In the genomic region with DNA sequence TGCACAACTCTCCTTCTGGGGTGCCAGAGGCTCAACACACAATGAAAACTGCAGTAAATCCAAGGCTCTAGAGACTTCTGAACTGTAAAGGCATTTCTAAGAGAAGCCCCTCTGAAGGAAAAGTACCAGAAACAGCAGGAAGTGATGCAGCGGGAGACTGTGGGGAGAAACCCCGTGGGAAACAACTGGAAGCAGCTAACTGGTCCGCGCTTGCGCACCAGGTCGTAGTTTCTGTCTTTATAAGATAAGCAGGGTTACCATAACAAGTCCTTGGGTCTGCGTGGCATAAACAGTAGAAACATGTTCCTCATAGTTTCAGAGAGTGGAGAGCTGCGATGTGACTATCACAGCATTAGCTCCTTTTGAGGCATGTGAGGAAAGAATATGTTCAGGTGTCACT, we compare ENCODE assay signal across 1 mouse cellular context.
TF ChIP-seq lines count a peak whose summit lies in the region.

No protein-coding gene starts in this region.

TF ChIP-seq in MEL, 35 proteins besides CTCF, POLR2A, EP300 and RAD21 (continued from another document):
- TF ChIP-seq POLR2AphosphoS2 (IDR thresholded peaks at IDR 0.05; ENCODE audit: low read length) (peak; percentile 45; the same call in 1 of the 2 replicates), E2F4 (IDR thresholded peaks at IDR 0.05; ENCODE audit: borderline replicate concordance, low read depth, low read length) (no peak), MAX (IDR thresholded peaks at IDR 0.05; ENCODE audit: low read length) (peak; percentile 87), ZNF384 (IDR thresholded peaks at IDR 0.05; ENCODE audit: low read depth, low read length) (no peak), MXI1 (IDR thresholded peaks at IDR 0.05; ENCODE audit: low read depth, low read length) (peak; percentile 64), USF1 (IDR thresholded peaks at IDR 0.05; ENCODE audit: low read depth, low read length) (no peak), MAZ (IDR thresholded peaks at IDR 0.05; ENCODE audit: low read depth, low read length) (0 out of 2 replicates have a peak, but pooled peaks have one; percentile 26), ETS1 (IDR thresholded peaks at IDR 0.05; ENCODE audit: low read depth, low read length) (peak; percentile 58; the same call in 1 of the 2 replicates), MEF2A (IDR thresholded peaks at IDR 0.05; ENCODE audit: extremely low read depth, insufficient replicate concordance, low read depth, low read length, poor library complexity, severe bottlenecking) (no peak), TAL1 (IDR thresholded peaks at IDR 0.05; ENCODE audit: low read length) (peak; percentile 77), HCFC1 (IDR thresholded peaks at IDR 0.05; ENCODE audit: low read depth, low read length) (peak; percentile 40; the same call in 1 of the 2 replicates), JUND (IDR thresholded peaks at IDR 0.05; ENCODE audit: low read depth, low read length) (no peak), MAFK (IDR thresholded peaks at IDR 0.05; ENCODE audit: borderline replicate concordance, low read depth, low read length) (no peak), UBTF (IDR thresholded peaks at IDR 0.05; ENCODE audit: borderline replicate concordance, insufficient read depth, low read depth, low read length) (no peak), NELFE (IDR thresholded peaks at IDR 0.05; ENCODE audit: low read depth, low read length) (0 out of 2 replicates have a peak, but pooled peaks have one; percentile 36), CHD2 (IDR thresholded peaks at IDR 0.05; ENCODE audit: low read length) (no peak), ELF1 (IDR thresholded peaks at IDR 0.05; ENCODE audit: low read depth, low read length) (0 out of 2 replicates have a peak, but pooled peaks have one; percentile 23), ZKSCAN1 (IDR thresholded peaks at IDR 0.05; ENCODE audit: low read depth, low read length) (no peak), BHLHE40 (IDR thresholded peaks at IDR 0.05; ENCODE audit: borderline replicate concordance, low read depth, low read length) (no peak), USF2 (IDR thresholded peaks at IDR 0.05; ENCODE audit: borderline replicate concordance in 1 of 2, insufficient read depth in 1 of 2, low read depth in 1 of 2, low read length in 2 of 2) (no peak), GABPA (IDR thresholded peaks at IDR 0.05; ENCODE audit: low read depth, low read length) (no peak), TCF12 (IDR thresholded peaks at IDR 0.05; ENCODE audit: low read depth, low read length) (peak; percentile 56), RCOR1 (IDR thresholded peaks at IDR 0.05; ENCODE audit: low read depth, low read length) (no peak), GATA1 (IDR thresholded peaks at IDR 0.05; ENCODE audit: low read depth, low read length) (peak; percentile 64), CHD1 (IDR thresholded peaks at IDR 0.05; ENCODE audit: low read depth, low read length) (no peak), KAT2A (conservative IDR thresholded peaks at IDR 0.05; ENCODE audit: low read depth, low read length) (no peak), NRF1 (IDR thresholded peaks at IDR 0.05; ENCODE audit: insufficient read depth, low read depth, low read length, poor library complexity, severe bottlenecking) (peak; percentile 81), SMC3 (IDR thresholded peaks at IDR 0.05; ENCODE audit: low read depth, low read length) (no peak), MYB (IDR thresholded peaks at IDR 0.05; ENCODE audit: low read depth, low read length) (no peak), MYC (IDR thresholded peaks at IDR 0.05; ENCODE audit: low read depth, low read length) (peak; percentile 56; the same call in 1 of the 2 replicates), POLR2AphosphoS5 (IDR thresholded peaks at IDR 0.05; ENCODE audit: borderline replicate concordance, low read depth, low read length) (no peak), ZC3H11A (IDR thresholded peaks at IDR 0.05; ENCODE audit: low read depth, low read length) (no peak), TBP (IDR thresholded peaks at IDR 0.05; ENCODE audit: low read depth, low read length) (peak; percentile 62)
